Mouse (Mus musculus) spleen, embryonic (tissue): ENCODE results near the gene Grap2.

Experiments used
- CTCF ChIA-PET: fragments of 350-600 bp; sonication (Branson Sonifier 250); formaldehyde crosslinking; loops from one replicate; lab custom pipeline; 2022; lab: Charles Lee

Grap2 gene

DNA sequence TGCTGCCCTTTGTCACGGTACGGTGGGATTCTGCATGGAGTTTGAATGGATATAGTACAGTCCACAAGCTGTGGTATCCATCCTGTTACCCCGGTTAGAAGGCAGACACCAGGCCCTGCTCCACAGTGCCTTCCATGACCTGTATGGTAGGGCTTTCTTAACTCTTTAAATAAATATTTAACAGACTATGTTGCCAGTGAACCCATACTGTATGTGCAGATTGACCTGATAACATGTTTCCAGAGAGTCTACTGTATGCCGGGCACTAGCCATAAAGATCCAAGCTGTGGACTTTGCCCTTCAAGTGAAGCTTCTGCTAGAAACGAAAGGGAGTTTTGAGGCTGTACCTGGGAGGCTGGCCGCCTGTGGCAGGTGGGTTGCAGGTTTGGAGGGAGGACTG, 102.3 kb downstream of the Grap2 start:
- CTCF ChIA-PET = interaction anchor here (0.6 kb wide), 2 partner anchors 52 to 139 kb away, joined by 4 to 9 read pairs; no protein-coding TSS in a partner anchor

DNA sequence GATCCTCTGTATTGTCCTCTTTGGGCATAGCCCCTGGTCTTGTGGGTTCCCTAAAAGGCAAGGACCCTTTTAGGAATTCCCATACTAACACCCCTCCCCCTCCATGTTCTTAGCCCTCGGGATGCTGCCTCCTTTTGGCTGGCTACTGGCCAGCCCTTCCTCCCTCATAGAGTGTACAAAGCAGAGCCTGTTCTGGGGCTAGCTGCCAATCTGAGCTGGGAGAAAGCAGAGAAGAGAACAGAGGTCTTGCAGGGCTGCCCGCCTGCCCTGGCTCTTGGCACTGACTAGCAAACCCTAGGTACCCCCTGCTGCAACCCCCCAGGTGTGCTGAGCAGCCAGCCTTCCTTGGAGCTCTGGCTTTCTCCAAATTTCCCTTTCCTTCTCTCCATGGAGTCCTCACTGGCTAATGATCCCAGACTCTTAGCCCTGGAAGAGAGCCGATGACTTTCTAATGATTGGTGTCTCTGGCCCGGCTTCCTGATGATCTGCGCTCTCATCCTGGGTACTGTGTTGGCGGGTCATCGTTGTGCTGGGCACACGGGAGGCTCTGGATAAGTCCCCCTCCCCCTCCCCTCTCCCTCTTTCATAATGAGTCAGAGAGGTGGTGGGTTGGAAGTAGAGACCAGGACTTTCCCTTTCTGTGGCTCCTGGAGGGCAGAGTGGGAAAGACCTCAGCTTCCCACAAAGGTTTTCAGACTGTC, 107.3 kb downstream of the Grap2 start:
- CTCF ChIA-PET = no interaction called here

DNA sequence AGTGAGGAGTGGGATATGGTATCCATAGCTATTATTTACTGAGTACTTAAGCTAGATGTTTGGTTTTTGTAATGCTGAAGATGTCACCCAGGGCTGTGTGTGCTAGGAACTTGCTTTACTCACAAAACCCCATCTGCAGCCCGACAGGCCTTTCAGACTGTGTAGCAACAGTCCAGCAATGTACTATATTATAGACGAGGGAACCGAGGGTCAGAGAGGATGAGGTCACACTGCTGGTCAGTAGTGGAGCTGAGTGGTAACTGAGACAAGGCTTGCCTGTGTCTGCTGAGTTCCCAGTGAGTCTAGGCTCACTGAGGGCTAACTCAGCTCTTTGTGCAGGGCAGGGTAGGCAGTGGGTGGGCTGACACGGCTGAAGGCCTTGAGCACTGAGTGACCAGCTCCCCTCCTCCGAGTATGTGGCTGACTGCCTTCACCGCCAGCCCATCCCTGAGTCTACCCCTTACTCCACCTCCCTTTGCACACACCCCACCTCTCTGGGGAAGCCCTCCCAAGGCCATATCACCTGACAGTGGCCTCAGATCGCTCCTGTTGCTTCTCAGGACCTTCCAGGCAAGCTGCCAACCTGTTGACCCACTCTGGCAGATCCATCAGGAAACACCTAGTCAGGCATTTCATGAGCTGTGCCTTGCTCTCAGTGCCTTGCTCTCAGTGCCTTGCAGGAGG, 108.1 kb downstream of the Grap2 start:
- CTCF ChIA-PET = no interaction called here

DNA sequence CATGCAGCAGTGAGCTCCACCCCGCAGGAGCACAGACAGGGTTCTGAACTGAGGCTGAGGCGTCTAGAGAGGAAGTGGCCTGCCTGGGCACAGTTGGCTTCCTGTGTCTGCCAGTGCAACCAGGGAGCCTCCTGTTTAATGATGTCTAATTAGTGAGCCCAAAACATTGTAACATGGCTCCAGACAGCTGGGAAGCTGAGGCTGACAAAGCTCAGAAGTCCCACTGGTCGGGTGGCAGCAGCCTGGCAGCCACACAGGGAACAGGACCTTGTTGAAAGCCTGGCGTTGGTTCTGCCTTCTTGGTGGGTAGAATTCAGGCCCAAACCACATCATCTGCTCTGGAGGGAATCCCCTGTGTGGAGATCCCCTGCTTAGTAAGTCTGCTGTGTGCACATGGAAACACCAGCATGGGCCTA, 109.1 kb downstream of the Grap2 start:
- CTCF ChIA-PET = no interaction called here

DNA sequence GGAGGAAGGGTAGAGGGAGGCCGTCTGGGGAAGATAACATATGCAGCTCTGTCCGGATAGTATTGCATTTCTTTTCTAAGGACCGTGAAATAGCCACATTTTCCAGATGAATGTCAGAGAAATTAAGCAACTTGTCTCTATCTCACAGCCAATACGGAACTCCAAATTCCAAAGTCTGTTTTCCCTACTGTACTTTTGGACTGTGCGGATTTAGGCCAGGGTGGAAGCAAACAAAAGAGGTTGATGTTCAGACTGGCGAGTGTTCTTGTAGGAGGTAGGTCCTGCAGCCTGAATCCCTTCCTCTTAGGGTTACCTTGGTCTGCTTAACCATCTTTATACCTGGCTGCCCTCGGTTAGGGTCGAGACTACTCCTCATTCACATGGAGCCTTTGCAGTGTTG, 109.9 kb downstream of the Grap2 start:
- CTCF ChIA-PET = interaction anchor here (2.1 kb wide), 1 partner anchor 12 kb away, joined by 6 read pairs; no protein-coding TSS in a partner anchor

DNA sequence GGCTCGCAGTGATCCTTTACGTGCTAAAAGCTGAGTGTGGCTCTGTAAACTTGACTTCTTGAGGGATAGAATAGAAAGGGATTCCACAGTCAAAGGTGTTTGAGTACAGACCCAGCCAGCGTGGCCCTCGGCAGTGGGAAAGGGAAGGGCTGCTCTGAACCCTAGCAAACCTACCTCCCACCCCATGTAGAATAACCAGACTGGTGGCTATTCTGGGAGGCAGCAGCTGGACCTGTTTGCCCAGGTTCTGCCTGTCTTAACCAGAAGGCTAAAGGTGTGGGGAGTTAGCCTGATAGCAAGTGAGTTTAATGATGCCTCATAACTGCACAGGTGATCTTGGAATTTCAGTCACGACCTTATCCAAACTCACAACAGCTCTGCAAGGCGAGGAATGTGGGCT, 110.8 kb downstream of the Grap2 start:
- CTCF ChIA-PET = interaction anchor here (2.1 kb wide), 1 partner anchor 11 kb away, joined by 6 read pairs; no protein-coding TSS in a partner anchor

DNA sequence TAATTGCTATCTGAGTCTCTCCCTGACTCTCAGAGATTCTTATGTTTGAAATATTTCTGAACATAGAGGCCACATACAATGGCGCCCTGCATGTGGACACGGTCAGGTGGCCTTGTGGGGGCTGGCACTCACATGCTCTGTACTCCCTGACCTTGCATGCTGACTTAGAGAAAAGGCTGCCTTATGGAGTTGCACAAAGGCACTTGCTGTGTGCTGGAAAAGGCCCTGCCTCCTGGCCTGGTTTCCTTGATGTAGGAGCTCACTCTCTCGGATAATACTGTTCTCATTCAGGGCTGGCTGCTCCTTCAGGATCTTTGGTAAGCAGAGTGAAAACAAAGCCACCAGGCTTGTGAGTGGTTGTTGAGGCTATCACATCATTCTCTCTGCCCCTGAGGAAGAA, 111.6 kb downstream of the Grap2 start:
- CTCF ChIA-PET = interaction anchor here (2.1 kb wide), 1 partner anchor 10 kb away, joined by 6 read pairs; no protein-coding TSS in a partner anchor

DNA sequence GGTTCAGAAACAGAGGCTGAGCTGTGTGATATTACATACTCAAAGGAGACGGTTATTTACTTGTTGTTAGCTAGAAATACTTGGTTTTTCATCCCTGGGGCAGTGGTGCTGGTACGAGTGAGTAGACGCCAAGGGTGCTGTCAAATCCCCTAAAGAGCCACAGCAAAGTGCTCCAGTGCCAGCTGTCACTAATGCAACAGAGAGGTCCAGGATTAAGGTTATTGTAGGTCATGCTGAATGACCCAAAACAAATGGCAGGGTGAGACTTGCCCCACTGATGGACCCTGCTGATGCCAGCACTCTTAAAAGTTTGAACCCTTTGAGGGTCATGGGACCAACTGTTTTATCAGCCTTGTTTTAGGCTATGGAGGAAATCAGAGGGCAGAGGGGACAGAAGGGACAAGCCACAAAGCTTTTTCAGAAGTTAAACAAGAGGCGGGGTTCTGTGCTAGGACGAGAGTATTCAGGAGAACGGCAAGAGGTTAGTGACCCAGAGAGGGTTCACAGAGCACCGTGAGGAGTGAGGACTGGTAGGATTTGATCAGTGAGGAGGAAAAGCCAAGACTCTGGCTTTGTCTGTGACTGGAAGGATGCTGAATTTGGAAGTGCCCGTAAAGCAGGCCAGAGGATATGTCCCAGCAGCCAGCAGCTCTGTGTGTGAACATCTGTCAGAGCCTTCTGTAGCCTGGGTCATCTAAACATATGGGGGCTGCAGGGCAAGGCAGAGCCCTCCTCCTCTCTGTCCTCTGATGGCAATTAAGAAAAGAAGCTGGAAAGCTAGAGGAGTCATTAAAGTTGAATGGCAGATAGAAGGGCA, 112.6 kb downstream of the Grap2 start:
- CTCF ChIA-PET = interaction anchor here (0.6 to 2.1 kb wide), 2 partner anchors 9 to 53 kb away, joined by 3 to 6 read pairs; no protein-coding TSS in a partner anchor

DNA sequence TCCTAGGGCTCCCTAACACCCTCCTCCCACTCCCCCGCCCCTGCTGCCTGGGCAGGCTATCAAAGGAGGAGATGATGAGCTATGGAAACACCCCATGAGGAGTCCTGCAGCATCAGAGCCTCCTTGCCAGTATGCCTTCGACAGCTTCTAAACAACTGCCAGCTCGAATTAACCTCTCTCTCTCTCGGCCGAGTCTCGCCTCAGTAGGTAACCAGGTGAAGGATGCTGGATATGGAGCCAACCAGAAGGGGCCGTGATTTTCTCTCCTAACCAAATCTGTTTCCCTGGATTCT, 113.2 kb downstream of the Grap2 start:
- CTCF ChIA-PET = interaction anchor here (0.6 kb wide), 1 partner anchor 54 kb away, joined by 3 read pairs; no protein-coding TSS in a partner anchor

DNA sequence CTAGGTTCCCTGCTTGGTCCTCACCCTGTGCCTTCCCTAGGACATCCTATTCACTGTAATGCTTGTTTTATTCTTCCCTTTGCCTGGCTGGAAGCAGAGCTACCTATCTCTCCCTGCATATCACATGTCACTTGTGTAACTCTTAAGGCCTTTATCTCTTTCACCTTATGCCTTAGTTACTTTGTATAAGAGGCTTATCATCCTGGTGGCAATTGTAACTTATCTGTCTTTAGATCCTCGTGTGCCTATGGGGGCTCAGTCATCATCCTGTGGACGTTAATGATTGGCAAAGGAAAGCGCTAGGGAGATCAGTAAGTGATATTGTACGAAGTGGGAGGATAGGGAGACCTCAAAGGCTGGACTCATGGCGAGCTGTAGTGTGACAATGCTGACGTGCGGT, 116.1 kb downstream of the Grap2 start:
- CTCF ChIA-PET = no interaction called here

DNA sequence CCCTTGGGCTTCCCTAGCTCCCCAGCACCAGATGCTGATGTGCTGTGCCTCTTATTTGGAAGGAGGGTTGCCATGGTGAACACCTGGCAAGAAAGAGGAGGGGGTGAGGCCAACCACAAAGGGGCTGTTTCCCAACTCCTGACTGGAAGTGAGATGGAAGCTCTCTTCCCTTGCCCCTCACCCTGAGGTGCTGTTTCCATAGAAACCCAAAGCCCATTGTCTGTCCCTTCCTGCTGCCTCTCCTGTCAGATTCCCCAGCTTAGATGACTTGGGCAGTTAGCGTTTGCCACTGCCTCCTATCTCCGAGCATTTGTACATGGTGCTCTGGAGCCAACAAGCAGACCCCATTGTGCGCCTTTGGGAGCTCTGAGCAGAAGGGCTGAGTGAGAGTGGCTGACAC, 121.1 kb downstream of the Grap2 start:
- CTCF ChIA-PET = interaction anchor here (0.5 to 2.2 kb wide), 7 partner anchors 10 to 845 kb away, joined by 3 to 6 read pairs (median 4); no protein-coding TSS in a partner anchor

DNA sequence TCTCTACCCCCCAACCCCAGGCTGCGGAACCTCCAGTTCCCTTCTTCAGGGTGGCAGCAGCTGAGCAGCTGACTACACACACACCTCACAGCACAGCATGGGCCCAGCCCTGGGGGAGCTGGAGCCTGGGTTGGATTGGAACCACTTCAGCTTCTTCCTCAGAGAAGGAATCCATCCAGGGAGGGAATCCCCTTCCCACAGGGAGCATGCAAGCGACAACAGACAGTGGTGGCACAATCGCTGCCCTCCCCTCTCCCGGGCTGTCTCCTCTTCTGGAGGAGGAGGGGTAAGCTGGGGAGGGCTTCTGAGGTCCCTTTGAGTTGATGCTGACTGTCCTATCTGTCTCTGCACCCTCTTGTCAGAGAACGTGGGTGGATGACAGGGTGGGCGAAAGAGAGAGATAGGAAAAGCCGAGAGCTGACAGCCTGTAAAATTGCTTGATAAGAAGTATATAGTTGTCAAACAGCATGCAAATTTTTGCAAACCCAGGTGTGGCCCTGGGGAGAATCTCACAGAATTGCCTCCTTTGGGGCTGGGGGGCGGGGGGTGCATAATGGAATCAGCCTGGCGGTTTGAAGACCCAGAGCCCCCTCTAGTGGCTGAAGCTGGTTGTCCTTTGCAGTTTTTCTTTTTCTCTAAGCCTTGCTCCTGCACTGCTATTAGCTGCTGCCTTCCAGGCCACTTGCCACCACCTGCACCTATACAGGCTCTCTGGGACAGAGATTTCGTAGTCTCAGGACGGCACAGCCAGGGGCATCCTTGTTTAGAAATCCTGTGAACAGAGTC, 121.9 kb downstream of the Grap2 start:
- CTCF ChIA-PET = interaction anchor here (0.6 to 2.2 kb wide), 9 partner anchors 11 to 844 kb away, joined by 3 to 8 read pairs (median 6); no protein-coding TSS in a partner anchor

DNA sequence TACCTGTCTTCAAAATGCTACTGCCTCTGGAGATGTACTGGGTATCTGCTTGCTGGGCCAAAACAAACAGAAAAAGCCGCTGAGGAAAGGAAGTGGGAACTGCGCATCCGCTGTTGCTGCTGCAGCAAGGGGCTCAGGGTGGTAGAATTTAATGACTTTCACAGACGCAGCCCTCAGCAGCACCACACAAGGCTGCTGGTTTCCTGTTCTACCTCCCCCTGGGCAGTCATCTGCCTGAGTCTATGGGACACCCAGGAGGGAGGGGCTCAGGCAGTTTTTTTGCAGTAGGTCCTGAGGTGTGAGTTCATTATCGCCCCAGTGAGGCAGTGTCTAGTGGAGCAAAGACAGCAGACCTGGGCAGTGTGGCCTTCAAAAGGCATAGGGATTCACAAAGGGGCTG, 125.2 kb downstream of the Grap2 start:
- CTCF ChIA-PET = interaction anchor here (0.6 to 1.2 kb wide), 2 partner anchors 113 to 484 kb away, joined by 3 read pairs; no protein-coding TSS in a partner anchor

DNA sequence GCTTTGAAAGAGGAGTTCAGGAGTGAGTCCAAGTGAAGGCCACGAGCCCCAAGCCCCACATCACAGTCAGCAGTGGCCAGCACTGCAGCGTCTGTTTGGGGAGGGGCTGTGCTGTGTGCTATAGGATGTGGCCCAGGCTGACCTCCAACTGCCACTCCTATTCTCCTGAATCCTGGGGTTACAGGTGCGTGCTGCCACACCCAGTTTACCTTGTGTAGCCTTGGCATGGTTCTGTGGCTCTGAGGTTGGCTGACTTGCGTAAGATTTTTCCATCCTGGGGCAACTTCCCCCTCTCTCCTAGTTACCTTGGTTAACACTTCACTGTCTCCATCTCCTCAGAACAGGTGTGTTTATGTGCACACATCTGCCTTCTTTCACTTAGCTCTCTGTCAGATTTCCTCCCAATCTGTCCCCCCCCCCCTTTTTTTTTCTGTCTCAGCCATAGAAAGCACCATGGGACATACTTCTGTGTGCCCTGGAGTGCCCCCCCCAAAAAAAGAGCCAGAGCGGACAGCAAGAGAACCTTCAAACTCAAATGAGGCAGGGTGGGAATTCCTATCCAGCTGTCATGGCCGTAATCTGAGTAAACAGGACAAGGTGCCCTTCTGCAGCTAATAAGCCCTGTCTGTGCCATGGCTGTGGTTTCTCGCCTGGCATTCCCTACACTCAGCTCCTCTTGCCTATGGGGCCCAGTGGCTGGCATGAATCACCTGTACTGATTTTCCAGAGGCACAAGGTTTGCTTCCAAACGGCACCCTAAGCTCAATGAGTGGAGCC, 129.3 kb downstream of the Grap2 start:
- CTCF ChIA-PET = interaction anchor here (0.7 kb wide), 1 partner anchor 67 kb away, joined by 5 read pairs; no protein-coding TSS in a partner anchor
